Mouse (Mus musculus): ENCODE data around the gene St5. TPM values are rescaled to one million over a fixed set of nuclear protein-coding genes. Genes with fewer than 3 reads are reported as not detected.

The St5 gene
- total RNA-seq, 2 experiments from 2014 or later = 48.2 to 55.3 TPM

- no peak for DNase-seq
Observed at GRCm38 (mm10) chr7:109609565-109610345, 93.7 kb downstream of the St5 start.

DNA sequence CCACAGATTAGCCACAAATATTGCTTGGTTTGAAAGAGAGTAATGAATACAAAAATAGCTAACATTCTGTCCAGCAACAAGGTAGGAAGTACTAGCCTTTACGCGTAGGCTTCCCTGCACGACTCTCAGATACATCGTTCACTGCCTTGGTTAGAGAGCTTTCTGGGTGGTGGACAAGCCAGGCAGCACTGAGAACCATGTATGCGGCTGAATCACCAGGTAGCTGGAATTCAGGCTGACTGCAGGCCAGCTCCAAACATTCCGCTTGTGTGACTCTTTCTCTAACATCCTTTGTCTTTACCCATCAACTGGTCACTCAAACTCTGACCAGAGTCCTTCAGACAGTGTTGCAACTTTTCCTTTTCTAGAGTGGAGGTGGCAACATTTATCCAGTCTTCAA is 94.6 kb downstream of the St5 start:
- DNase-seq = no peak

- peak; percentile 58 for DNase-seq
Observed at GRCm38 (mm10) chr7:109606994-109607610, 96.3 kb downstream of the St5 start.

DNA sequence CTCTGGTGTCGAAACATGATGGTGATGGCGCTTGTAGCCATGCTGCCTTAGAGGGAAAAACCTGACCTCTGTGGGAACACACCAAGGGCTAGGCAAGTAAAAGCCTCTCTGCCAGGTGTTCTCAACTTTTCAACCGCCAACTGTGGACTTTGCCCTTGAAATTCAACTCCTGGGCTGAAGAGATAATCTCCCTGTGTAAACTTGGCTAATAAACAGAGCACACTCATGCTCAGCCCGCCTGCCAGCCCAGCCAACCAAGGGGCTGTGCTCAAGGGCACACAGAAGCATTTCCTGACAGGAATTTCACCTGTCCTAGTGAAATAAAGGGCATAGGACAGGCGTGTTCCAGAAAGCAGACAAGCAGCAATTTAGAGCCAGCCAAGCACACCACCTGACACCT is 100.8 kb downstream of the St5 start:
- no peak for DNase-seq

- DNase-seq = no peak
Observed at GRCm38 (mm10) chr7:109602022-109602421, 101.4 kb downstream of the St5 start.

DNA sequence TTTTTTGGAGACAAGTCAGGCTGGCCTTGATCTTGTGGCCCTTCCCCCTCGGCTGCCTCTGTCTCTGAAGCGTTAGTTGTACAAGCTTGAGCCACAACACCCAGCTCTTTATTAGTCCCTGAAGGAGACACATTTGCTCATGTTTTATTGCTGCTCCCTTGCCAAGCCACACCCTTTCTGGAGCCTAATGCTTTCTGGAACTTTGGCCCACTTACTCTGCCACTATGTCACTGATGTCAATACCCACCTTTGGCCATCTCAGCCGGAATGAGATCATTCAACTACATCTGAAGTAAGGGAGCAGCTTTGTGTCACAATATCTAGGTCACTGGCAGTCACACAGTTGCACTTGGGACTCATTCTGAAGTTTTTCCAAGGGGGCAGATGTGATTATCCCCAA is 102.7 kb downstream of the St5 start:
- DNase-seq = peak; percentile 80

DNA sequence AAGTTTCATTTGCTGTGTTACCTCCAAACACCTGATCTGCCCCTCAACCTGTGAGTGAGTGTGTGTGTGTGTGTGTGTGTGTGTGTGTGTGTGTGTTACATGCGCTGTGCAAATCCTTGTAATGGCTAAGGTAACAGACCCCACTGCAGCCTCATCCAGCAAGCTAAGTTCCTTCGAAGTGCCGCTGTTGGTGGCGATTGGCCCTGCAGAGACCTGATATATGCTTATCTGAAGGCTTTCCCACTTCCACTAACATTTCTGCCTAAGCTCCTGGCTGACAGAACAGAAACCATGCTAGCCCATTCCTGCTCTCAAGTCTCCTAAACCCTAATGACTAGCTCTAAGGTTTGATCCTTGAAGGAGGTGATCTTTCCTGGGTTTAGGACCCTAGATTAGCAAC is 103.4 kb downstream of the St5 start:
- no peak for DNase-seq

- DNase-seq = no peak
Observed at GRCm38 (mm10) chr7:109594845-109595531, 108.4 kb downstream of the St5 start.

- no peak for DNase-seq
Observed at GRCm38 (mm10) chr7:109593992-109594391, 109.4 kb downstream of the St5 start.

DNA sequence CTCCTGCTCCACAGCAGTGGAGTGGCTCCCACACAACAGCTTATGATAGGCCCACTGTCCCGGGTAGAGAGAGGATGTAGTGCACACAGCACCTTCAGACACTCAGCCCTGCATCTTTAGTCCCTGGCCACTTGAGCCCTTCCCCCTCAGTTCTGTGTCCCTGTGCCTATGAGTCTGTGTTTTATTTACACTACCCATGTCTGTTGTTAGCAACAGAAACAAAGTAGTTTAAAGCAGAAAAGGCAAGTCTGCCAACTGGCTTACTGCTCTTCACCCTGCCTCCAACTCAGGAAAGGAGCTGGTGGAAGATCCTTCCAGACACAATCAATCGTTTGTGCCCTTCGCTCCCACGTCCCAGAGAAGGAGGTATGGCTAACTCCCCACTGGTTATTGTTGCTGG is 111.2 kb downstream of the St5 start:
- DNase-seq = no peak

GRCm38 (mm10) chr7:109590576-109590975 is 112.8 kb downstream of the St5 start:
- no peak for DNase-seq

DNA sequence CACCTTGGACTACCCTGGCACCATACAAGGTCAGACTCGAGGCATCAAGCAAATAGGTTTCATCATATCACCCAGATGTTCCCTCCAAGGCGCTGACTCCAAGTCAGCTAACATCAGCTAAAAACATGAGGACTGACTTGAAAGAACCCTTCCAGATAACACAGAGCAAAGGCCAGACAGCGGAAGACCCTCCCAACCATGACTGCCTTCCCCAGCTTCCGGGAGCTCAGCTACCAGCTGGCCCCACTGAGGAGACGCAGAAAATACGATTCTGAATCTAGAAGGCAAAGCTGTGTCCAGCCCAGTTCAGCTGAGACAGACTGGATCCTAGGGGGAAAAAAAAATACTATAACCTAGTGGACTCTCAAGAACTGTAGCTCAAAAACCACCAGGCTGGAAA is 114.4 kb downstream of the St5 start:
- DNase-seq = no peak

GRCm38 (mm10) chr7:109588145-109588544 is 115.3 kb downstream of the St5 start:
- no peak for DNase-seq

- DNase-seq = no peak
Observed at GRCm38 (mm10) chr7:109584467-109584866, 118.9 kb downstream of the St5 start.

DNA sequence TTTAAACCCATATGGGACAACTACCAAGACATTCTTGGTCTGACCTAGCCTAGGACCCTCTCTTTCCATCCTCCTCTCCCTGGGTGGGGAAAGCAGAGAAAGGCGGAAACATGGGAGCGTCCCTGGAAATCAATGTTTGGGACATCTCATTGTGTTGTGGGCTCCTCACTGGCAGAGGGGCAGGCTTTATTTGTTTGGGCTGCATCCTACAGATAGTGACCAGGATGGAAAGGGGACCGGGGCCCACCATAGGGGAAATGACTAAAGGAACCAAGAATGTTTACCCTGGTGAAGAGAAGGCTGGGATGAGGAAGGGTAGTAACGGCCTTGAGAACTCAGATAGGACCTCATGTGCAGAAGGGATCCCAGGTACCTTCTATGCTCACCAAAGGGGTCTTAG is 122.9 kb downstream of the St5 start:
- no peak for DNase-seq

DNA sequence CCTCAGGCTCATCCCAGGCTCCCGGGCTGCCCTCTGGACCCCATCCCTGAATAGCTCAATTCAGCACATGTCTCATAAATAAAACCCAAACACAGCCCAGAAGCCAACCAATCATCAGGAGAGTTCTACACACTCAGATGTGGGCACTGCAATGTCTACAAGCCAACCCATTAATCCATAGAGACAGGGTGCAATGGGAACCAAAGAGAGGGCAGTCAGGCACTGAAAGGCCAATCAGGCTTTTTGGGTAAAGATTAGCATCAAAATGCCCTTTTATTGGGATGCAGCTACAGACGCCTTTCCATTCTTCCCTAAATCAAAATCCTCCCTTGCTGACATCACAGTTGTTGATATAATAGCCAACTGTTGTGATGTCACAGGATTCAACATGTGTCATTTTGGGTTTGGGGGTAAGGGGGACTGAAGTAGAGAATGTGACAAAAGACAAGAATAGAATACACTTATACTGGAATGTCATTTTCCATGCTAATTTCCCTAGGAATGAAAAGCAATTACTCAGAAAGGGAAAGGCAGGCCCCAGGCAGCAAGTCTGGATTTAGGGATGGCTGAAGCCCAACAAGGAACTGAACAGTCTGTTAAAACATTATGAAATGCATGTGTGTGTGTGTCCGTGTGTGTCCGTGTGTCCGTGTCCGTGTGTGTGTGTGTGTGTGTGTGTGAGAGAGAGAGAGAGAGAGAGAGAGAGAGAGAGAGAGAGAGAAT is 123.7 kb downstream of the St5 start:
- DNase-seq = no peak

GRCm38 (mm10) chr7:109578880-109579584 is 124.4 kb downstream of the St5 start:
- DNase-seq = no peak

DNA sequence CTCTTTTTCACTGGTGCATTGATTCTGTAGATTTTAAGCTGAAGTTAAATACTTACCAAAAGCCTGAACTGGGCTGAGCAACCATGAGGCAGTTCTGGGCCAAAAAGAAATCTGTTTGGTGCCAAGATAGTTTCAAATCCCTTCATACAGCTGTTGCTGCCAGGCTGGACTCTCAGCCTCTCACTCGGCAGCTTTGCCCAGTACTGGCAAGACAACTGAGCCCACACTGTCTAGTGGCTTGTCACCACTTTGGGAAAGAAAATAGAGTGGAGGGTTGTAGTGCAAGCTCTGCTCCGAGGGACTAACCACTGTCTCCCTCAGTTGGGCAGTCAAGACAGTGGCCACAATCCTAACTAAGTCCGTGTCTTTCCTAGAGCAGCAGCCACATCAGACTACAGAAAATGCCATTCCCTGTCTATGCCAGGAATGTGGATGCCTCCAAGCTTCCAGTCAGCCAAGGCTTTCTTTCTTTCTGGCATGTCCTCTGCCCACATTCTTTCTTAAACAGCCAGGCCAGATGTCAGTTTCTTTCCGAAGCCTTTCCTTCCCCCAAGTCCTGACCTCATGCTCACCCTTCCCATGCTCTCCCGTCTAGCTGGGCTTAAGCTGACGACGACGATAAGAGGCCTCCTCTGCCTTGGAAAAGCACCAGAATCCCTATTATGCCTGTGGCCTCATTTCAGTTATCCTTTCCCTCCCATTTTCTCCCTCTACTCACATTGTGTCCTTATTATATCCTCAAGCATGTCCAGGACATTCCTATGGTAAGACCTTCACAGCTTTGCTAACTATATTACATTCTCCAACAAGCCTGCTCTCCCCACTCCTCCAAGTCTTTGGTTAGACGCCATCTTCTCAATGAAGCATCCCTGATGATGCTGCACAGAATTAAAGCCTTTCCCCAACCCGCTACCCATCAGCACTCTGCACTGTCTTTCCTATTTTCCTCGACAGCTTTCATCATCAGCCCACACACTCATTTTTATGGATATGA is 126.8 kb downstream of the St5 start:
- DNase-seq = peak; percentile 45

GRCm38 (mm10) chr7:109574166-109574565 is 129.2 kb downstream of the St5 start:
- DNase-seq = no peak

GRCm38 (mm10) chr7:109568391-109568892 is 135.0 kb downstream of the St5 start:
- no peak for DNase-seq

Measured in adrenal gland, postnatal 10 days (tissue).